Mouse (Mus musculus): Measurements from ENCODE around the gene Gm20792. TPM values are rescaled to one million over a fixed set of nuclear protein-coding genes. Genes with fewer than 3 reads are reported as not detected.
"Not testable (repeated sequence)": the region's sequence is repeated elsewhere in the genome, so short reads cannot be mapped to it uniquely, and the experiment has no call there.

The Gm20792 gene
- polyA plus RNA-seq (2015; fragmentation: Nextera tagmentation; extraction: Ambion mirVana), result not detected in 2 replicates

DNA sequence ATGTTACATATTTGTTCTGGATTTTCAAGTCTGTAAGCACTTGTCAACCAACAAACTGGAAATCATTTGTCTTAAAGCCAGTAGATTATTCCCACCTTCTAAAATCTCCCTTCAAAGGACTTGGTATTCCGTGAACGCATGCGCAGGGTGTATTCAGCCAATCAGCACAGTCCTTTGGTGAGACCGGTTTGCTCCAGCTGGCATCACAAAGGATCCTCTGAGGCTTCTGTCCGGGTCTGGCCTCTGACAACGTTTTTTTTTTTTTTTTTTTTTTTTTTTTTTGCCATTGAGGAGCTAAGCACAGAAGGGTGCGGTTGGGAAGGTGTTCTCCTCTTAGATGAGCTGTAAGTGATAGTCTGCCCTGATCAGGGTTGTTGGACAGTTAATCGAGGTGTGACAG, at the start of gene Gm20792:
Gm20792 (plus strand) TSS at position 301 of the 400 bp plus-strand sequence.
- H3K27me3 ChIP-seq (ENCODE audit: control insufficient read depth, insufficient read depth, low read depth, low read length); H3K9ac ChIP-seq (ENCODE audit: low read length); H3K4me1 ChIP-seq (replicated peaks; ENCODE audit: control insufficient read depth, insufficient read depth, low read length); ATAC-seq (ENCODE audit: low read depth); H3K4me2 ChIP-seq (ENCODE audit: low read depth, low read length); H3K27ac ChIP-seq (ENCODE audit: low read length); H3K9me3 ChIP-seq (ENCODE audit: control insufficient read depth, low read length); H3K36me3 ChIP-seq (ENCODE audit: control insufficient read depth, insufficient read depth, low read length); H3K4me3 ChIP-seq (ENCODE audit: low read length): not testable (repeated sequence)
- no CpG with 5 or more reads among the region's 8 CpGs for WGBS
